Mouse (Mus musculus): ENCODE results near the gene Gm42878.
"Not testable (repeated sequence)": the region's sequence is repeated elsewhere in the genome, so short reads cannot be mapped to it uniquely, and the experiment has no call there.

Gm42878 gene

DNA sequence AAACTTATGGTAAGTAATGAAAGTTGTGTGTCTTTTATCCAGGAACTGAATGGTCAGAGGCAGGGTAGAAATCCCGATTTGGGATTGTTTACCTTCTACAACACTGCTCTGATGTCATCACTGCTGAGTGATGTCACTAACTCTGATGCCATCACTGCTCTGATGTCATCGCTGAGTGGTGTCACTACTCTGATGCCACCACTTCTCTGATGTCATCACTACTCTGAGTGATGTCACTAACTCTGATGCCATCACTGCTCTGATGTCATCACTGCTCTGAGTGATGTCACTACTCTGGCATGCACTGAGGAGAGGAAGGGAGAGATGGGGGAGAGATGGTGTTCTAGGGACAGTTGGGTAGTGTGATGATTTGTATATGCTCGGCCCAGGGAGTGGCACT, 17.2 kb upstream of the Gm42878 start:
- no peak for DNase-seq

DNA sequence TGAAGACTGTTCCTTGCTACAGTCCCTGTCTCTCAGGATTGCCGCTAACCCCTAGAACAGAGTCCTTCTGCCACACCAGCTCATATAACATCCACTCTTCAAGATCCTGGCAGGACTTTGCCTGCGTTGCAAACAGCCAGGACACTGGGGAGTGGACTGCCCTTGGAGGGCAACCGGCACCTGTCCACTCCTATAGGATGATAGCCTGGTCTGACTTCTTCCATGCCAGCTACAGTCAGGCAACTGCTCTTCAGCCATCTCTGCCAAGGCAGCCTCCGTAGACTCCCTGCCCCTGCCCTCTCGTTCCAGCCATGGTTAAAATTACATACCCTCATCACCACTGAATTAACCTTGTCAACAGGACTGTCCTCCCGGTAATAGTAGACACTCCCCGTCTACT, 3.9 kb upstream of the Gm42878 start:
- DNase-seq: no peak

DNA sequence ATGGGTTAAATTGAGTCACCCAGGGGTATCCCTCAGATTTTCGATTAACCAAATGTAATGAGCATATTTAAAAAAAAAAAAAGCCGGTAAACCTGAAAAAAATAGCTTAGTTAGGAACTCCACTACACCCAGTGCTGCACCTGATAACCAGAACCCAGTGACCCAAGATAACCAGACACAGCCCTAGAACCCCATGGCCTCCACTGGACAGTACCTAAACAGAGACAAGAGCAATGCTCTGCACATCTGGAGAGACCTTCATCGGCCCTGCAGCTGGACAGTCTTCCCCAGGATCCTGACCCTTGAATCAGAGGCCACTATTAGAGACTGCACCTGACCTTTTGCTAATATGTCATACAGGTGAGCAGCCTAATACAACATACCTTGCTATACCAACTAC, 1.8 kb upstream of the Gm42878 start:
- no peak for DNase-seq

DNA sequence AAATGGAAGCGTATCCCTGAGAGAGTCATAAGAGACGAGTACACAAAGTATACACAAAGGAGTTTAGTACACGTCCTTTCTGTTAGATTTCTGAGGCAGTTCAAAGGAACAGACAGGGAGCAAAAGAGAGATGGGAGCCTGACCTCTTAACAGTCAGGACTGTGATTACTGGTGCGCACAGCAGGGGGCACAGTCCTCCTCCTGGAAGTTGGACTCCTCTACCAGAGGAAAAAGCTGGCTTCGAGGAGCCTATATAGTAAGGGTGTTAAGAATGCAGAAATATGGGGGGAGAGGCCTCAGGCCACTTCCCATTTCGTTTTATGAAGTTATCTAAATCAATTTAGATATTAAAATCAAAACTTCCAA, 1.2 kb upstream of the Gm42878 start:
- DNase-seq: peak; percentile 71

DNA sequence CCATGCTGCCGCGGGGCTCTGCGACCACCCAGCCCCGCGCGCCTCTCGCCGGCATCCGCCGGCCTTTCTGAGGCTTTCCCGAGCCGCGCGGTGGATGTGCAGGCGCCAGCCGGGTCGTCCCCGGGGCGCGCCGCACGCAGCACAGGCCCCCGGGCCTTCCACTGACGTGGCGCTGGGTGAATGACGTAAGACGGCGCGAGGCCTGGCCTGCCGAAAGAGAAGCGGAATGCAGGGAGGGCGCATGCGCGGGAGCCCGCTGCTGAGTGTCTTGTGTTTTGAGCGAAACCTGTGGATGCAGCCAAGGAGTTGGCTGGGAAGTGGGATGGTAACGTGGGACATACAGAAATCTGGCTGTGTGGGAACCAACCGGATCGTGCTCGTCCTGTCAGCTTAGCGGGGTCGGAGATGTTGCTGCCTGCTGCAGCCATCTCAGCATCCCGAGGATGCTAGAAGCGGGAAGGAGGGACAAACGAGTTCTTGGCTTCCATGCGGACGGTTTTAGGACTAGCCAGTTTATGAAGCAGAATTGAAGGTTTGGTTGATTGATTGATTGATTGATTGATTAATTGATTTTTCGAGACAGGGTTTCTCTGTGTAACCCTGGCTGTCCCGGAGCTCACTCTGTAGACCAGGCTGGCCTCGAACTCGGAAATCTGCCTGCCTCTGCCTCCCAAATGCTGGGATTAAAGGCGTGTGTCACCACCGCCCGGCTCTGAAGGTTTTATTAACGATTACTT, 679 bp upstream of the Gm42878 start, which contains the start of gene Mapkapk5:
Gene Mapkapk5 (minus strand): TSS at position 113 of the 737 bp plus-strand sequence.
- DNase-seq: peak; percentile 96

DNA sequence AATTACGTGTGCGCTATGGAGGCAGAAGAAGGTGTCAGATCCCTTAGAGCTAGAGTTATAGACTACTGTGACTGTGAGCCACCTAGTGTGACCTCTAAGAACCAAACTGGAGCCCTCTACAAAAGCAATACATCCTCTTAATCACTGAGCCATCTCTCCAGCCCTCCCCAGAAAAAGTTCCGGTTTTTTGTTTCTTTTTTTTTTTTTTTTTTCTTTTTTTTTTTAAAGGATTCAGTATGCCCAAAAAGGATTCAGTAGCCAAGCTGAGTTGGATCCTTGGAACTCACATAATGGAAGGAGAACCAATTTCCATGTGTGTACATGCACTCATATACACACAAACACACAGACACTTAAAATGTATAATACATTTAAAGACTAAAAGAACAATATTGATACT, 1.9 kb downstream of the Gm42878 start:
- DNase-seq: no peak

DNA sequence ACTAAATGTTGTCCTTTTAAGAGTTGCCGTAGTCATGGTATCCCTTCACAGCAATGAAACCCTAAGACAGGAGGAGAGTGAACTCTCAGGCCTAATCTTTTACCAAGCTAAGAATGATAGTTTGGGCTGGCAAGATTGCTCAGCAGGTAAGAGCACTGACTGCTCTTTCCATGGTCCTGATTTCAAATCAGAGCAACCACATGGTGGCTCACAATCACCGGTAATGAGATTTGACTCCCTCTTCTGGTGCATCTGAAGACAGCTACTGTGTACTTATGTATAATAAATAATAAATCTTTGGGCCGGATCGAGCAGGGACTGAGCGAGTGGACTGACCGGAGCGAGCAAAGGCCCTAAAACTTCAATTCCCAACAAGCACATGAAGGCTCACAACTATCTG, 4.0 kb downstream of the Gm42878 start:
- no peak for DNase-seq

DNA sequence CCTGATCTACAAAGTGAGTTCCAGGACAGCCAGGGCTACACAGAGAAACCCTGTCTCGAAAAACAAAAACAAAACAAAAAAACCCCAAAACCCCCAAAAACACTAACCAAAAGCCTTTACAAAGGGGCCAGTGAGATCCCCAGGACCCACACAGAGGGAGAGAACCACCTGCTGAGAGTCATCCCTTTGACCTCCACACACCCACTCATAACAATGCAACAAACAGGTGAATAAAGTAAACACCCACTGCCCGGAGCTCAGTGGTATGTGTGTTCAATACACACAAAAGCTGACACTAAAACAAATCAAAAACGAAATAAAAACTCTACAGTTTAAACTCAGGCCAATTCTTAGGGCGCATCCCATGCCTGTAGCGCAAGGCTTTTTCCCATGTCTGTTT, 5.2 kb downstream of the Gm42878 start:
- DNase-seq: no peak

DNA sequence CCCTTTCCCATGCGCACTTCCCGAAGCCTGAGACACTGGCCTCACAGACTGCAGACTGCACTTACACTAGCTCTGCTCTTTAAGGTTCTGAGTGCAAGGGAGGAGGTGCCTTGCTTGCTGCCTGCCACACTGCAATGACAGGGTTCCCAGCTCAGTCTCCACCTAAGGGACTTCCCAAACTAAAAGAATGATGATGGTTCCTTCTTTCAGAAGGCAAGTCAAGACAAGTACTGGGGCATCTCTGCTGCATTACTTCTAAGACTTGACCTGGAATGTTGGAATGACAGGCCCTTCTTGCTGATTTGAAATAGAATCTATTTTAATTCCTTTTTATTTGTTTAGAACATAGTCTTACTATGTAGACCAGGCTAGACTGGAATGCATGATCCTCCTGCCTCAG, 7.7 kb downstream of the Gm42878 start:
- DNase-seq: no peak

DNA sequence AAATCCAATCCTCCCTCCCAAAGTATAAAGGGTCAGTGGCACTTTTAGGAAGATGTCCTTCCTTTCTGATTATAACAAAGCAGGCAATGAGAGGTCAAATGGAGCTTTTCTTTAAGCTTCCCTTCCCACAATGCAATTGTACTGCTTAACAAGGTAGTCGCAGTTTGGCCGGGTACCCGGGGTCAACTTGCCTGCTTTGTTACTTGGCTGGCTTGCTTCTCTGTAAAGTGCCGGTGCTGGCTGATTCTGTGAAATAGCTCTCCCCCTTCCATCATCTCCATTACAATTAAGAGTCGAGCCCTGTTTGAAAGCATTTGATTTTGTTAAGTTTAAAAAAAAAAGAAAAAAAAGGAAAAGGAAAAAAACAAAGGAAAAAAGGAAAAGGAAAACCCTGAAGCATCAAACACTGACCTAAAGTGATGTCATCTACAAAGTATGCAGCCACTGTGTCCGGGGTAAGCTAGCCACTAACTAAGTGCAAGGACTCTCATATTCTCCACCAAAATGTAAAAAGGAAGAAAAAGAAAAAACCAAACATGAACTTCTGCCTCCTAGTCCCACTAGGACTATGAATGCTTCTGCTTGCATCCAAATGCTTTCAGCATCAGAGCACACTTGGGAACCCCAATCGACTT, 8.2 kb downstream of the Gm42878 start:
- no peak for DNase-seq

DNA sequence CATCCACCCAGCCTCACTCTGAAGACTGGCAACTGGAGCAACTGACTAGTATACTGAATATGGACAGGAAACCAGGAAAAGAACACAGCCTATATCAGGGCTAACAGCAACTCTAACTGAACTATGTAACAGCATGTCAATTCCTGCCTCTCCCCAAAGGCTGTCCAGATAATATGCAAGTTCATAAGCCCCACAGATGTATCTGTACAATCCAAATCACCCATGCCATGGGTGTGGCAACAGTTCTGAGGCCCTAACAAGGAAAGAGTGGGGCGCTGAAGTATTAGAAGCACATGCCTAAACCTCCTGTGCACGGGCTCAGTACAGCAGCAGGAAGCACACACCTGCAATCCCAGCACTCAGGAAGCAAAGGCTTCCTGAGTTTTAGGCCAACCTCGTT, 10.2 kb downstream of the Gm42878 start:
- DNase-seq: no peak

DNA sequence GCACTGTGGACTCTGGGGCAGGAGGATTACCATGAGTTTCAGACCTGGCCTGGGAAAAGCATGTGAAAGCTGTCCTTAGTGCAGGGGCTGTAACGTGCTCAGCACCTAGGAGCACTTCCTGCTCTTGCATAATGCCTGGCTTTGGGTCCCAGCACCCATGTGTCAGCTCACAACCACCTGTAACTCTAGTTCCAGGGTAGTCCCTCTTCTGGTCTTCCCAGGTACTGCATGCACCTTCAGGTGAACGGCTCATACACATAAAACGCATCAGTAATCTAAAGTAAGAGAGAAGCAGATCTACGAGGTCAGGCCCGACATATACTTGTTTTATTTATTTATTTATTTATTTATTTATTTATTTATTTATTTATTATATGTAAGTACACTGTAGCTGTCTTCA, 10.8 kb downstream of the Gm42878 start:
- peak; percentile 12 for DNase-seq

DNA sequence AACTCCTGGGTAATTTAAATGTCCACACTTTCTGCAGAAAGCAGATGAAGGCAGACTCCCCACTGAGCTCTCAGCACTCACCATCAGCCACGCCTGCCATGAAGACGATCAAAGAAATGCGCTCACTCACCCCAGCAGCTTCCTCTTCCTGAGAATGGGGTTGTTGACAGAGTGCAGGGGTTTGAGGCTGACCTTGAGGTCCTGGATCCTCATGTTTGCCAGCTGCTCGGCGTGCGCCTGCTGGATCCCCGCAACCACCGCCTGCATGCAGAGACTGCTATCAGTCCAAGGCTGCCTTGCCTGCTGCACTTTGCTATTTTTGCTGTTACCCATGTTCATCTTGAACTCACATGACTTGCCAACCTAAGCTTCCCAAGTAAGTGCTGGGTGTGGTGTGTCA, 18.3 kb downstream of the Gm42878 start:
- DNase-seq: peak; percentile 8

DNA sequence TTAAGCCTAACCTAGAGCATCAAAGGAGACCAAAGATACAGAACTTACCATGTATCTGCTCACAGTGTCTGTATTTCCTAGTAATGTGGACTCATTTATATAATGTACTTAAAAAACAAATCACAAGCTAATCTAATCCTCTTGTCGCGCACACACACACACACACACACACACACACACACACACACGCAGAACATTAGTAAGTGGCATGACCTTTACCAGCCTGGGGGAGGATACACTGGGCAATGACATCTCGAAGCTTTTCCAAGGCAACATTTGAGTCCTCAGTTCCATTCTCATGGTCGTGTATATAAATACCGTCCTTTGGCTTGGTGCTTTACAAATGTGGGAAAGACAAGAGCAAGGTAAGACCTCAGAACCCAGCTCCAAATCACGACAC, 18.8 kb downstream of the Gm42878 start:
- no peak for DNase-seq

DNA sequence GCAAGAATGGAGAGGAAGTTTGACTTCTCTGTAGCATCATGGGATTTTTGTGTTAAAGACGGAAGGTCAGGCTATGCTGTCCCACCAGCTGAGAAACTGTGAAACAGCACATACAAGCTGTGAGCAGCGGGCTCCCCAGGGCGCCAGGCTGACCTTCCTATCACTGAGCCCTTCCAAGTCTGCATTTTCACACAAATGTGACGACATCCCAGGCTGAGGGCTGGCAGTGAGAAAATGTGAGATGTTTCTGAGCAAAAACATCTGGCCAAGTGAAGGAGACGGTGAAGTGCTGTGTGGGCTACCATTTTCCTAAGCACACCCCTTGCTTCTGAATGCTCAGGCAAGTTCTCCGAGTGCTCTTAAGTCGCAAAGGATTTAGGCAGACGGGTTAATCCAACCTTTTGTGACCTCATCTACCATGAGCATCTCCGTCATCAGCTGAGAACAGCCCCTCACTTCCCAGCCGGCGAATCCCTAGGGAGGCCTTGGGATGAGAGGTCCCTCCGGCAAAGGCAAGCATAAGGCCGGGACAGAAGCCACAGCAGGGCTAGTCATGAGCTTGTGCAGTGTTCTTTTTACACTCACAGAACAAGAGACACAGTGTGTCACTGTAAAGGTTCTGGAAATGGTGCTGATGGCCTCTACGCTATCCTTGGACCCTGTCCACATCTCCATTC, 19.4 kb downstream of the Gm42878 start:
- DNase-seq: no peak

DNA sequence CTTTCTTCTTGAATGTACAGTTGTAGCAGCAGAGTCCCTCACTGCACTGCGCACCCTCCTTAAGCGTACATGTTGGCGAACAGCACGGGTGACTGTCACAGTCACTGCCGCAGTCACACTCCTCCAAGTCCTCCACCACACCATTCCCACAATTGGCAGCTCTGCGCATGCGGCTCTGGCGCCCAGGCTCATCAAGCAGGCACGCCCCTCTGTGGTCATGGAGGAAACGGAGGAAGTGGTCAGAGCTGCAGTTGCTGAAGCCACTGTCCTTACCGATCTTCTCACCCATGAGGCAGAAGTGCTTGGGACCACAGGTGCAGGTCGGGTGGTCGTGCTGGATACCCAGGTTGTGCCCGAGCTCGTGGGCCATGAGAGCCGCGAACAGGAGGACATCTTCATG, 25.5 kb downstream of the Gm42878 start:
- not testable (repeated sequence) for DNase-seq

DNA sequence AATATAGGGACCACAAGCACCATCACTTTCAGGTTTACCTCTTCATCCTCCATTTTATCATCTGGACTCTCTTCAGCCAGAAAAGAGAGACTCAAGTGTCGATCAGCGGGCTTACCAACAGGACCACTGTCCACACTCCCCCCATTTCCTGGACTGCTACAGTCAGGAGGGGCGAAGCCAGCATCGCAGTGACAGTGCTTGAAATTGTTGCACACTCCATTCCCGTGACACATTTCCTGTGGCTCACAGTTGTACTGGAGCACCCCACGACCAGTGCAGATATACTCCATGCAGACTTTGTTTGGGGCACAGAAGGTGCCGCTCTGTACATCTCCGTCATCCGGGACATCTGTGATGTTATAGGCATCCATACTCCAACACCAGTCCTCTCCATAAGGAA, 26.3 kb downstream of the Gm42878 start:
- no peak for DNase-seq

DNA sequence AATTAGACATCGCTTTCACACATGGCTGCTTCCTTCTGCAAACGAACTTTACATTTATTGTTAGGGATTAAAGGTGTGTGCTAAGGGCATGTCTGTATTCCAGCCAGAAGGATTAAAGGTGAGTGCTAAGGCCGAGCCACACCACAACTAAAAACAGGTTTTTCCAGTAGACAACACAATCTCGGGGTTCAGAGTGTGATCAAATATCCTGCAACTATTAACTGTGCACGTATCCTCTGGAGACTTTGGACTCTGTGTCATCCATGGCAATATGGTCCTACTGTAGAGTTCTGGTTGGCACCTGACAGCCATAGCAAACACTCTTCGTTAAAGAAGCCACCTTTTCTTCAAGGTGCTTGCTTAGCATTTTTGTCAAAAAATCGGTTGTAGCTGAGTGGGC, 35.3 kb downstream of the Gm42878 start:
- DNase-seq: no peak

DNA sequence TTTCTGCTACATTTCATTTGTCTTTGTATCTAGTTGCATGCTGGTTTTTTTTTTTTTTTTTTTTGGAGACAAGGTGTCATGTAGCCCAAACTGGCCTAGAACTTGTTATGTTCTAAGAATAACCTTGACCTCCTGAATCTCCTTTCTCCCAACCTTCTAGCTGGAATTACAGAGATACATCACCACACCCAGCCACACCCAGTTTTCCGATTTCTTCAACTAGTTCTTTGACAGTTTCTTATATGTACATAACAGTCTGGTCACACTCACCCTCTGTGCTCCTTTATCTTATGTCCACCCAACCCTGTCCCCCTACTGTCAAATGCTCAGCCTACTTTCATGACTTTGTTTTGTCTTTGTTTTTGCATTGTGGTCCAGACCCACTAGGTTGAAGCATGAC, 38.4 kb downstream of the Gm42878 start:
- no peak for DNase-seq

DNA sequence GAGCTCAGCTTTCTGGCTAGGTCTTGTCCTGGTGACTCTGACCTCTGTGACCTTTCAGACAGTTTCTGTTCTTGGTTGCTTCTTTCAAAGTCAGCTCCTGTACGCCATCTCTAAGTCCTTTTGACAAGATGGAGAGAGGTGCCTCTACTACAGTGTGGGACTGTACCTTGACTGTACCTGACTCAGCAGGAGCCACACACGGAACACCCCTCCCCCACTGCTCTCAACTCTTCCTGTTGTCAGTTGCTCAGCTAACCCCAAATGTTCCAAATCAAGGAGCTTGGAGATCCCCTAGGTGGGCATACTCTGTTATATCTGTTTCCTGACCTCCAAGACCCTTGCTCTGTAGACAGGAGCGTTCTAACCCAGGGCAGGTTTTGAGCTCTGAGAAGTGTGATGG, 42.1 kb downstream of the Gm42878 start, which contains the start of gene Adam1b:
Gene Adam1b (minus strand): TSS at position 205 of the 400 bp plus-strand sequence.
- DNase-seq: no peak

DNA sequence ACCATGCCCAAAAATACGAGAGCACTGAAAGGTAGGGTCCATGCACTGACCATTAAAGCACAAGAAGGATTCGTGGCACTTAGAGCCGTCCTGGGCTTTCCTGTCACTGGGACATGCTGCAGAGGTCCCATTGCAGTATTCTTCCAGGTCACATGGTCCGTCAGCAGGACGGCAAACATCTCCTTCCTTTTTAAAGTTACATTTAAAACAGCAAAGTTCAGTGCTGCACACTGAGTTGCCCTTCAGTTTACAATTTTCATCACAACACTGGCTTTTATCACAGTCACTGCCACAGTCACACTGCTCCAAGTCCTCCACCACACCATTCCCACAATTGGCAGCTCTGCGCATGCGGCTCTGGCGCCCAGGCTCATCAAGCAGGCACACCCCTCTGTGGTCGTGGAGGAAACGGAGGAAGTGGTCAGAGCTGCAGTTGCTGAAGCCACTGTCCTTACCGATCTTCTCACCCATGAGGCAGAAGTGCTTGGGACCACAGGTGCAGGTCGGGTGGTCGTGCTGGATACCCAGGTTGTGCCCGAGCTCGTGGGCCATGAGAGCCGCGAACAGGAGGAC, 43.8 kb downstream of the Gm42878 start:
- not testable (repeated sequence) for DNase-seq

DNA sequence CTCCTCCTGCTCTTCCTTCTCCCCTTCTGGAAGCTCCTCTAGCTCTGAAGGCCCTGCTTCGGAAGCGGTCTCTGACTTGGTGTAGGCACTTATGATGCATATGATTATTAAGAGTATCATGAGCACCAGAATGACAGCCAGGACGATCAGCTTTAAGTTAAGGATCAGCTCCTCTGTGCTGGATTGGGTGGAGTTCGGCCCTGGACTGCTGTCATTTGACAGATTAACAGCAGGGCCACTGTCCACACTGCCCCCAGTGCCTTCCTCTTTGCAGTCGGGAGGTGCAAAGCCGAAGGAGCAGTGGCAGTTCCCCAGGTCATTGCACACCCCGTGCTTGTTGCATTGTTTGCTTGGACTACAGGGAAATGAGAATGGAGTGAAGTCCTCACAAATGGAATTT, 44.6 kb downstream of the Gm42878 start:
- DNase-seq: no peak

DNA sequence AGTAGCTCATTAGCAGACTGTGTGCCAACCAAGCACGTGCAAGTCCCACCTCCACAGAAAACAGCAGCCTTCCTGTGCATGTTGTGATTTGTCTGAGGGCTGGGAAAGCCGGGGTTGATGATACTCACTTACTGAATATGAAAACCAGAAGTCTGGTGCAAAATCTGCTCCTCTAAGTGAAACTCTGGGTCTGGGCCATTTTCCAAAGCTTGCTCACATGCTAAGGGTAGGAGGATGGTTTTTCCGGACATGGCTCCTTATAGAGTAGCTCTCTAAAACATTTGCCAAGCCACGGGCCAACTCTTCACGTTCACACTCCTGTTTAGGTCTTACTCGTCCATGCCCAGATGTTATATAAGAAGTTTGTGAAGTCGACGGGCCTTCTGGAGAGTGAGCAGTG, 52.0 kb downstream of the Gm42878 start:
- DNase-seq: no peak

DNA sequence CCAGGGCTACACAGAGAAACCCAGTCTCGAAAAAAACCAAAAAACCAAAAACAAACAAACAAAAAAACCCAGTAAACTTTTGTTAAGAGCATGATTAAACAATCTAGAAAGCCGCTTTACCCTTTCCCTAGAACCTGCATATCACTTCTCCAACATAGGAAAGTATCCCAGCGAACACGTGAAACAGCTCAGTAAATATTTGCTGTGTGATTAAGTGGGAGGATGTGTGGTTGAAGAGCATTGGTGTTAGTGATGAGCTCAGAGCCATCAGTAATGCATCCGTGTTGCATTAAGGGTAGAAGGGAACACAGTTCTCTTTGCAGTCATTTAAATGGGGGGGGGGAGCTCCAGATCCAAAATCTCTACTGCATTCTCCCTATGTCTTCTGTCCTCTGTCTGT, 60.5 kb downstream of the Gm42878 start:
- no peak for DNase-seq

Measured in embryo, embryonic 11 days (tissue).